Mouse (Mus musculus) limb, embryonic 11.5 days (tissue): ENCODE data around the gene Mesd. TPM values are rescaled to one million over a fixed set of nuclear protein-coding genes. Genes with fewer than 3 reads are reported as not detected.

Source experiments
- ATAC-seq: fragments of 200-750 bp; cut with Nextera tagmentation; 2 replicates; pipeline ENCODE4 v1.8.0; 2017; ENCODE audit warnings: low read depth; ENCODE audit not compliant: insufficient number of reproducible peaks, low FRiP score, low TSS enrichment
- DNase-seq: peaks from one replicate; pipeline ENCODE4 v3.0.0-alpha.2; 2015; ENCODE audit warnings: low spot score
- H3K27ac ChIP-seq: fragments of 300-500 bp; sonication (generic); replicated peaks from 2 replicates; pipeline ENCODE4 v1.5.1; 2014; ENCODE audit warnings: low read depth, mild to moderate bottlenecking, low read length
- H3K27me3 ChIP-seq: fragments of 300-500 bp; sonication (generic); 2 replicates; pipeline ENCODE4 v1.6.1; 2014; ENCODE audit warnings: mild to moderate bottlenecking, low read length, mixed read lengths; ENCODE audit not compliant: control insufficient read depth, insufficient read depth
- H3K36me3 ChIP-seq: fragments of 300-500 bp; sonication (generic); 2 replicates; pipeline ENCODE4 v1.6.1; 2014; ENCODE audit warnings: mild to moderate bottlenecking, low read length, moderate library complexity, mixed read lengths; ENCODE audit not compliant: control insufficient read depth, insufficient read depth
- H3K4me1 ChIP-seq: fragments of 300-500 bp; sonication (generic); 2 replicates; pipeline ENCODE4 v1.6.1; 2014; ENCODE audit warnings: low read length, mixed read lengths; ENCODE audit not compliant: control insufficient read depth, insufficient read depth
- H3K4me2 ChIP-seq: fragments of 300-500 bp; sonication (generic); 2 replicates; pipeline ENCODE4 v1.6.1; 2014; ENCODE audit warnings: low read depth, mild to moderate bottlenecking, moderate library complexity; ENCODE audit not compliant: severe bottlenecking
- H3K4me3 ChIP-seq: fragments of 300-500 bp; sonication (generic); 2 replicates; pipeline ENCODE4 v1.5.1; 2014; ENCODE audit warnings: low read depth, low read length
- H3K9ac ChIP-seq: fragments of 300-500 bp; sonication (generic); 2 replicates; pipeline ENCODE4 v1.6.1; 2014; ENCODE audit warnings: mild to moderate bottlenecking, low read length
- H3K9me3 ChIP-seq: fragments of 300-500 bp; sonication (generic); 2 replicates; pipeline ENCODE4 v1.6.1; 2016; ENCODE audit warnings: low read length; ENCODE audit not compliant: control insufficient read depth
- WGBS: fragments of 180-500 bp; shearing (Covaris S2); extraction: QIAGEN DNeasy Blood & Tissue Kit; methylation state at CpG from one replicate; pipeline ENCODE4 v1.1.7; 2014; 5-methylcytosine and 5-hydroxymethylcytosine counted together
- polyA plus RNA-seq: library from polyadenylated mRNA; unstranded; fragments of >200 nt; fragmentation: Nextera tagmentation; extraction: Ambion mirVana; gene quantifications from 2 replicates; pipeline ENCODE4 v1.2.1, GENCODE M21; 2014

Gene Mesd
- polyA plus RNA-seq, 1 experiment from 2014 or later = 87.0 TPM

GRCm38 (mm10) chr7:83914566-83914965, 30.3 kb downstream of the Mesd start:
- WGBS = under 1% methylated on average over 3 of the region's 3 CpGs
- Histone ChIP-seq H3K27me3 (no peaks in the 10 kb centered on the region), H3K9me3 (no peaks in the 10 kb centered on the region)

GRCm38 (mm10) chr7:83920241-83920640, 36.0 kb downstream of the Mesd start:
- no peaks in the 10 kb centered on the region for H3K36me3 ChIP-seq
- H3K4me1 ChIP-seq = no peaks in the 10 kb centered on the region
- no peak overlapping the region for H3K4me3 ChIP-seq
- H3K4me2 ChIP-seq = no peak overlapping the region
- ATAC-seq (no peak), DNase-seq (no peak)
- H3K9me3 ChIP-seq = no peaks in the 10 kb centered on the region
- no peak overlapping the region for H3K9ac ChIP-seq
- H3K27me3 ChIP-seq = no peaks in the 10 kb centered on the region
- WGBS = 77% methylated on average over 4 of the region's 4 CpGs
- H3K27ac ChIP-seq = no peak overlapping the region

More at GRCm38 (mm10) chr7:83914566-83914965, 30.3 kb downstream of the Mesd start:
- H3K4me3 ChIP-seq = no peak overlapping the region
- ATAC-seq (no peak), DNase-seq (peak; percentile 92)
- H3K4me2 ChIP-seq = no peak overlapping the region
- H3K4me1 ChIP-seq = no peaks in the 10 kb centered on the region
- no peaks in the 10 kb centered on the region for H3K36me3 ChIP-seq
- no peak overlapping the region for H3K27ac ChIP-seq
- no peak overlapping the region for H3K9ac ChIP-seq

- H3K9ac ChIP-seq = no peak overlapping the region
- ATAC-seq = no peak
These were observed 37.4 kb downstream of the Mesd start for GRCm38 (mm10) chr7:83921637-83922036.

GRCm38 (mm10) chr7:83939017-83939721, 54.9 kb downstream of the Mesd start:
- H3K27ac ChIP-seq = no peak overlapping the region
- H3K9me3 ChIP-seq = no peaks in the 10 kb centered on the region; the same call in 1 of the 2 replicates
- no peak overlapping the region for H3K4me3 ChIP-seq
- no peaks in the 10 kb centered on the region for H3K36me3 ChIP-seq
- H3K27me3 ChIP-seq = no peaks in the 10 kb centered on the region
- 70% methylated on average over 3 of the region's 3 CpGs for WGBS
- ATAC-seq = no peak
- H3K4me2 ChIP-seq = no peak overlapping the region
- no peak overlapping the region for H3K9ac ChIP-seq
- no peaks in the 10 kb centered on the region for H3K4me1 ChIP-seq
- no peak for DNase-seq

More at GRCm38 (mm10) chr7:83921637-83922036, 37.4 kb downstream of the Mesd start:
- DNase-seq = no peak
- H3K4me2 ChIP-seq = no peak overlapping the region
- WGBS = 44% methylated on average over 3 of the region's 3 CpGs
- no peaks in the 10 kb centered on the region for H3K36me3 ChIP-seq
- no peaks in the 10 kb centered on the region for H3K4me1 ChIP-seq
- H3K9me3 ChIP-seq = no peaks in the 10 kb centered on the region
- H3K27ac ChIP-seq = no peak overlapping the region
- H3K4me3 ChIP-seq = no peak overlapping the region
- H3K27me3 ChIP-seq = no peaks in the 10 kb centered on the region

GRCm38 (mm10) chr7:83940136-83940535, 55.9 kb downstream of the Mesd start:
- 78% methylated on average over 2 of the region's 2 CpGs for WGBS
- Histone ChIP-seq H3K4me3 (no peak overlapping the region), H3K27ac (no peak overlapping the region), H3K36me3 (no peaks in the 10 kb centered on the region), H3K27me3 (no peaks in the 10 kb centered on the region), H3K9ac (no peak overlapping the region), H3K4me1 (no peaks in the 10 kb centered on the region), H3K9me3 (no peaks in the 10 kb centered on the region; the same call in 1 of the 2 replicates), H3K4me2 (no peak overlapping the region)
- DNase-seq (no peak), ATAC-seq (no peak)

GRCm38 (mm10) chr7:83941701-83942101, 57.4 kb downstream of the Mesd start:
- H3K36me3 ChIP-seq = no peaks in the 10 kb centered on the region
- H3K27ac ChIP-seq = no peak overlapping the region
- no peaks in the 10 kb centered on the region for H3K4me1 ChIP-seq
- no peak overlapping the region for H3K4me2 ChIP-seq
- DNase-seq (no peak), ATAC-seq (no peak)
- no peak overlapping the region for H3K9ac ChIP-seq
- no peaks in the 10 kb centered on the region for H3K27me3 ChIP-seq
- no peak overlapping the region for H3K4me3 ChIP-seq
- no peaks in the 10 kb centered on the region; the same call in 1 of the 2 replicates for H3K9me3 ChIP-seq
- WGBS = 89% methylated on average over 8 of the region's 8 CpGs

GRCm38 (mm10) chr7:83948743-83949142, 64.5 kb downstream of the Mesd start:
- ATAC-seq = no peak

GRCm38 (mm10) chr7:83949662-83950061, 65.4 kb downstream of the Mesd start:
- Histone ChIP-seq H3K9me3 (no peaks in the 10 kb centered on the region), H3K4me2 (no peak overlapping the region), H3K4me1 (no peaks in the 10 kb centered on the region), H3K27ac (no peak overlapping the region), H3K4me3 (no peak overlapping the region), H3K36me3 (no peaks in the 10 kb centered on the region), H3K9ac (no peak overlapping the region), H3K27me3 (no peaks in the 10 kb centered on the region)
- DNase-seq = no peak
- ATAC-seq = no peak
- 87% methylated on average over 6 of the region's 6 CpGs for WGBS

More at GRCm38 (mm10) chr7:83948743-83949142, 64.5 kb downstream of the Mesd start:
- no peak for DNase-seq
- H3K9ac ChIP-seq = no peak overlapping the region
- no peaks in the 10 kb centered on the region for H3K36me3 ChIP-seq
- H3K4me1 ChIP-seq = no peaks in the 10 kb centered on the region
- no peaks in the 10 kb centered on the region for H3K27me3 ChIP-seq
- no peak overlapping the region for H3K27ac ChIP-seq
- no peaks in the 10 kb centered on the region for H3K9me3 ChIP-seq
- no peak overlapping the region for H3K4me3 ChIP-seq
- WGBS = 65% methylated on average over 7 of the region's 7 CpGs
- no peak overlapping the region for H3K4me2 ChIP-seq
